Mouse (Mus musculus) testis, adult 2 months (tissue): ENCODE results near the gene Gm21969.

Source experiments
- CTCF ChIP-seq: fragments of 200-500 bp; IDR thresholded peaks from 2 replicates; pipeline ENCODE4 v1.5.1; 2012; ENCODE audit warnings: low read depth, mild to moderate bottlenecking, inconsistent platforms, low read length, moderate library complexity; ENCODE audit not compliant: control insufficient read depth, insufficient read depth, insufficient replicate concordance
- POLR2A ChIP-seq: fragments of 200-500 bp; IDR thresholded peaks from 2 replicates; pipeline ENCODE4 v1.6.1; 2012; ENCODE audit warnings: low read depth, mild to moderate bottlenecking, inconsistent platforms, low read length, moderate library complexity; ENCODE audit not compliant: control insufficient read depth

DNA sequence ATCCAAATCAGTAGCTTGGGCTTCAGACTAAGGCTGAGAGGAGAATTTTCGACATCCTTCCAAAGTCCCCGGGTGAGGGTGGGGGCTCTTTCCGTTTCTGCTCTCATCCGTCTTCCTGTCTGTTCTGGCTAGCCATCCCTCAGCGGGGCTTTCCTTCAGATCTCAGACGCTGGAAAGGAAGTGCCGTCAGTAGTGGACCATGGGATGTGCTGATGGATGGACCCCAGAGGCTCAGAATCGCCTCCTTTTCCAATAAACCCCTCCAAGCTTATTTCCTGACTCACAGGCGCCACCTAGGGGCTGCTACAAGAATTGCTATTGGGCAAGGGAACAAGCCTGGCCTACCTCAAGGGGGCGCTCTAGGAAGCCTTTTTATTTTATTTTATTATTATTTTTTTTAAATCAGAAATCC lies 8.6 kb downstream of the Gm21969 start:
- TF ChIP-seq POLR2A = no peak
- peak; percentile 88 for TF ChIP-seq CTCF
